Mouse (Mus musculus) testis, adult 2 months (tissue): ENCODE data around the gene Pdia5. TPM values are rescaled to one million over a fixed set of nuclear protein-coding genes. Genes with fewer than 3 reads are reported as not detected.

ENCODE experiments used
- H3K27ac ChIP-seq: fragments of 200-500 bp; 2 replicates; pipeline ENCODE4 v1.5.1; 2012; ENCODE audit warnings: low read depth, low read length; ENCODE audit not compliant: control insufficient read depth, insufficient read depth
- H3K27me3 ChIP-seq: fragments of 200-500 bp; 2 replicates; pipeline ENCODE4 v1.6.1; 2012; ENCODE audit warnings: mild to moderate bottlenecking, low read length, moderate library complexity; ENCODE audit not compliant: control insufficient read depth, insufficient read depth
- H3K36me3 ChIP-seq: fragments of 200-500 bp; 2 replicates; pipeline ENCODE4 v1.6.1; 2012; ENCODE audit warnings: mild to moderate bottlenecking, low read length; ENCODE audit not compliant: control insufficient read depth, insufficient read depth
- H3K4me1 ChIP-seq: fragments of 200-500 bp; 2 replicates; pipeline ENCODE4 v1.6.1; 2012; ENCODE audit warnings: low read length; ENCODE audit not compliant: control insufficient read depth, insufficient read depth
- H3K4me3 ChIP-seq: fragments of 200-500 bp; 2 replicates; pipeline ENCODE4 v1.5.1; 2012; ENCODE audit warnings: low read depth, mild to moderate bottlenecking, low read length, moderate library complexity, mixed read lengths; ENCODE audit not compliant: control insufficient read depth
- CTCF ChIP-seq: fragments of 200-500 bp; IDR thresholded peaks from 2 replicates; pipeline ENCODE4 v1.5.1; 2012; ENCODE audit warnings: low read depth, mild to moderate bottlenecking, inconsistent platforms, low read length, moderate library complexity; ENCODE audit not compliant: control insufficient read depth, insufficient read depth, insufficient replicate concordance
- POLR2A ChIP-seq: fragments of 200-500 bp; IDR thresholded peaks from 2 replicates; pipeline ENCODE4 v1.6.1; 2012; ENCODE audit warnings: low read depth, mild to moderate bottlenecking, inconsistent platforms, low read length, moderate library complexity; ENCODE audit not compliant: control insufficient read depth
- polyA plus RNA-seq: library from polyadenylated mRNA; depleted of rRNA; stranded (reverse); fragments of >200 nt; gene quantifications from 2 replicates; pipeline ENCODE4 v1.2.3, GENCODE M21; 2012

Pdia5 gene
- polyA plus RNA-seq, 1 experiment, result 18.9 TPM

DNA sequence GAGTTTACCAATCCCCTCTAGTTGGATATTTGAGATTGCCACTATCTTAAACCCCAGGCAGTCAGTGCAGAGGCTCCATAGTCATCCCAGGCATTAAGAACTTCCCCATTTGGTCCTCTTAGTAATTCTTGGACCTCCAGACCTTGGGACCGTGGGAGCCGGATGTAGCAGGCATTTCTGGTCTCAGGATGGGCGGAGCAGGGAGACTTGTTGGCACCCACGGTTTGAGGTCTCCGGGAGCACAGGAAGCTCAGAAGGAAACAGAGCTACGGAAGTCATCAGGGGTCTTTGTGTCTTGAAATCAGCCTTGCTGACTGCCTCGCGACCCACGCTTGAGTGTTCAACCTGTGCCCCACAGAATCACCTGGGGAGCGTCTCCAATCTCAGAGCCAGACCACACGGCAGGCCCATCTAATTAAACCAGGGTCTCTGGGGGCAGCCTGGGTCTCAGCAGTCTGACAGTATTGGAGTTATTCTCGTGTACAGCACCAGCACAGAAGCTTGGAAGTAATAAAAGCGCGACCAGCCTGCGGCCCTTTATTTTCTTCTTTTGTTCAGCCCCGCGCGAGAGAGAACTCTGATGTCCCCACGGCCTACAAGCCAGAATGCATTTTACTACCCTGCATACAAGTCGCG is 25.4 kb upstream of the Pdia5 start:
- Histone ChIP-seq H3K4me1 (peaks cover 5% of the 10 kb centered on the region; the same call in 1 of the 2 replicates), H3K27me3 (no peaks in the 10 kb centered on the region), H3K4me3 (no peak overlapping the region), H3K36me3 (no peaks in the 10 kb centered on the region), H3K27ac (no peak overlapping the region)
- TF ChIP-seq POLR2A, result no peak
- no peak for TF ChIP-seq CTCF

DNA sequence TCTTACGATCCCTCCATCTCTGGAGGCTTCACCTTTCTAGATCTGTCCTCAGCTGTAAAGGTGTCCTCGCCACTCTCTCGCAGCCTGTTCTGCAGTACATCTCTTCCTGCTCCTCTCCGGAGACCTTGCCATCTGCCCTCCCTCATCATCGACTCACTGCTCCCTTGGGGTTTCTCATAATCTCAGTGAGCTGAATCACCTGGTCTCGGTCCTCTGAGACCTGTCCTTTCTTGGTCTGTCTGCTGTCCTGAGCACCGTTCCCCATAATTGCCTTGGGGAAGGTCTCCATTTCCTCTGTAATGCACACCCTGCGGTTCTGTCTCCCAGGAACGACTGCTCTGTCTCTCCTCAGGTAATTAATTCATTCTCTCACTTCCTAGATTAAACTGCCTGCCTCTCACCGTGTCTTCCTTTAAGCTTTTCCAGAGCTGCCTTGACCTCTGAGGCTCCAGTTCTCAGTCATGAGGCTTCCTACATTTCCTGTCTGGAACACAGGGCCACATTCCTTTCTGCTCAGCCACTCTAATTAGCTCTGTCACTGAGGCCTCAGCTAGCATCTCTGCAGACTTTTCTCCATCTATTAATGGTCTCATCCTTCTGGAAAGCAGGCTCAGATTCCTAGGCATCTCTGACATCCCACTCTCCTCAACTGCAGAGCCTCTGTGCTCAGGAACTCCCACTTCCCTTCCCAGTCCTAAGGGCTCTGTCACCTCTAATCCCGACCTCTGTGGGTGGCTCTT is 18.8 kb upstream of the Pdia5 start:
- Histone ChIP-seq H3K27ac (no peak overlapping the region), H3K36me3 (no peaks in the 10 kb centered on the region), H3K4me3 (no peak overlapping the region), H3K27me3 (no peaks in the 10 kb centered on the region), H3K4me1 (peaks cover 2% of the 10 kb centered on the region)
- TF ChIP-seq CTCF (no peak), POLR2A (no peak)

DNA sequence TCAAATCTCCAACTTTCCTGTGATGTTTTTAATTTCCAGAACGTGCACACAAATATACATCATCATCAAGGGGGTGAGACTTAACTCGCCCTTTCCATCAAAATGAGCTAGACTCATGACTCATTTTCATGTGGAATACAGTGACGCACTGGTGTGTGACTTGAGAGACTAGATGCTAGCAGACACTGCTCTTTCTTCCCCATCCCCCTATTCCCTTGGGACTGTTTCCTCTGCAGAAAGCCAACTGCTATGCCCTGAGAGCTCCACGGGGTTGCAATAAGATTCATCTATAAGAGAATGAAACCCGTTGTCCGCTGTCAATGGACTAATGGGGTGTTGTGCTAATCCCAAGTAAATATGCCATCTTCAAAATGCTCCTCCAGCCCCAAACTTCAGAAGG is 17.9 kb upstream of the Pdia5 start:
- Histone ChIP-seq H3K27me3 (no peaks in the 10 kb centered on the region), H3K27ac (no peak overlapping the region), H3K36me3 (no peaks in the 10 kb centered on the region), H3K4me1 (peaks cover 2% of the 10 kb centered on the region), H3K4me3 (no peak overlapping the region)
- no peak for TF ChIP-seq CTCF
- TF ChIP-seq POLR2A, result no peak

DNA sequence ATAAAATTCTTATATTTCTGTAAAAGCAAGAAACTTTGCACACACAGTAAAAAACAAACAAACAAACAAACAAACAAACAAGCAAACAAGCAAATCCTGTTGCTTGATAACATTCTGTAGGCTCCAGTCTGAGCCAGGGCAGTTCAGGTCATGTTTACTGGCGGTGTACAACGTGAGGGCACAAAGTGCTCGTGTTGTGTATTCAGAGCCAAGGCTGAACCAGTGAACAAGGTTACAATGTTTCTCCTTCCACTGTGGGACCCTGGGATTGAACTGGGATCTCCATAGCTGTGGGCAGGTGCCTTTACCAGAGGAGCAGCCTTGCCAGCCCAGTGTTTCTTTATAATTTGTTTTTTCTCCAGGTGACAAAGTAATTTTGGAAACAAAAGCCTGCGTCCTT is 15.1 kb upstream of the Pdia5 start:
- TF ChIP-seq POLR2A (no peak), CTCF (no peak)

DNA sequence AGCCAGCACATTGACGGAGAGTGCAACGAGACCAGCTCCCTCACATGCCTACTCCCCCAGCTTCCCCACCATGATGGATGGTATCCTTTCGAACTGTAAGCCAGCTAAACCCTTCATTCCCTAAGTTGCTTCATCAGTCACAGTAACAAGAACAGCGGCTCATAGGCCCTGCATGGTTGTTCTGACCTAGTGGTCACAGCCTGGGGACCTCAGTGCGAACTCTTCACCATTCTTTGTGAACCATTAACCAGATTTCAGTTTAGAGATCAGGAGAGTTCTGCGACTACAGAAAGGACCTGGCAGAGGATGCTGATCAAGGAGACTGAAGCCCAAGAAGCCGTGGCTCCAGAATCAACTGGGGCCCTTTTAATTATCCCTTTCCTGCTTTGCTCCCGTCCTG is 13.6 kb upstream of the Pdia5 start:
- no peak overlapping the region for H3K27ac ChIP-seq
- TF ChIP-seq POLR2A (no peak), CTCF (no peak)
- H3K36me3 ChIP-seq, result no peaks in the 10 kb centered on the region
- peaks cover 2% of the 10 kb centered on the region for H3K4me1 ChIP-seq
- no peaks in the 10 kb centered on the region for H3K27me3 ChIP-seq
- no peak overlapping the region for H3K4me3 ChIP-seq

More for the DNA sequence above, 15.1 kb upstream of the Pdia5 start:
- H3K36me3 ChIP-seq, result no peaks in the 10 kb centered on the region
- peaks cover 2% of the 10 kb centered on the region for H3K4me1 ChIP-seq
- H3K27ac ChIP-seq, result no peak overlapping the region
- H3K27me3 ChIP-seq, result no peaks in the 10 kb centered on the region
- H3K4me3 ChIP-seq, result no peak overlapping the region

DNA sequence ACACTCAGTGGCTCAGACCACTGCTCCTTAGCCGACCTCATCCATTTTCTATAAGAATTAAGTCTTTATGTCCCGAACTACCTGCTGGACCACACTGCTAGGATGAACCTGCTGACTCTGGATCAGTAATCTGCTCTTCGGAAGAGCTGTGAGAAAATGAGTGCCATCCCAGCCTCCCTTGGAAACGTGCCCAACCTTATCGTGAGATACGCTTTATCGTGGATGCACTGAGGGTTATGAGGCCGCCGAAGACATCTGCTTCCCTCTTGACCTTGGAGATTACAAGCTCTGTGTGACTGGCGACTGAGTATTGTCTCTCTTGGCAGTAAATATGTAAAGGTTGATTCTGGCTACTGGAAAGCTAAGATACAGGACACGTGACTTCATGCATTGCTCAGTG is 11.8 kb upstream of the Pdia5 start:
- no peaks in the 10 kb centered on the region for H3K36me3 ChIP-seq
- no peak for TF ChIP-seq CTCF
- no peak for TF ChIP-seq POLR2A

DNA sequence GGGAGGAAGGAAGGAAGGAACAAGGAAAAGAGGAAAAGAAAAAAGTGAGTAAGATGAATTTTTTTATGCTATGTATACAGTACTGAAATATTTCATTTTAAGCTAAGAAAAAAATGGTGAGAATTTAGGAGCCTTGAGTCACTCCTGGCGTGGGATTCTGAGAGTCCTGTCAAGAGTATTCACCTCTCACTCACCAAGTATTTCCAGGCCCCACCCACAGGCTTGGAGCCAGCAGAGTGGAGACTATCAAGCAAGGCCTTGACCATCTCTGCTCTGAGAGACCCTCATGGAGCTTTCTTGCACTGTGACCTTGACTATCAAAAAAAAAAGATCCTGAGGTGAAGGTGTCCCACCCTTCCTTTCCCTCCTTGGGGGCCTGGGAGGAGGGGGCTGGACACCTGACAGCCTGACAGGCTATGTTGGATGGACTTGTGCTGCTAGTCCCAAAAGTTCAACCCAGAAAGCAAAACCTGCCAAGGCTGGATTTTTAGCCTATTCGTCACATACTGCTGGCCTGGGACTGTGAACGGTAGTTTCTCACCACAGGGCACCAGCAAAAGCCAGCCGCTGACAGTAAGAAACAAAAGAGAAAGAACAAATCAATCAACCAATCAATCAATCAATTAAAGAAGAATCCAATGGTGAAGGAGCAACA is 10.6 kb upstream of the Pdia5 start:
- Histone ChIP-seq H3K4me1 (peaks cover 2% of the 10 kb centered on the region), H3K36me3 (no peaks in the 10 kb centered on the region), H3K4me3 (no peak overlapping the region), H3K27me3 (no peaks in the 10 kb centered on the region), H3K27ac (no peak overlapping the region)
- TF ChIP-seq POLR2A (no peak), CTCF (no peak)

More for the DNA sequence above, 11.8 kb upstream of the Pdia5 start:
- peaks cover 2% of the 10 kb centered on the region for H3K4me1 ChIP-seq
- no peaks in the 10 kb centered on the region for H3K27me3 ChIP-seq
- H3K4me3 ChIP-seq, result no peak overlapping the region
- no peak overlapping the region for H3K27ac ChIP-seq
